18 mouse cellular contexts compared by ENCODE assay signal in genomic region chr1:191374993-191375643, GRCm38 (mm10). TPM values are rescaled to one million over a fixed set of nuclear protein-coding genes. Genes with fewer than 3 reads are reported as not detected.
DNase-seq lines count a peak whose midpoint lies in the region; ATAC-seq and TF ChIP-seq lines count a peak whose summit lies in the region.
"Had no signal": no experiment of that assay in that cellular context is flagged by ENCODE, and none has a peak within 500 bp of the region (broad histone marks: within the 10 kb centered on the region; RNA-seq: fewer than 3 reads in every experiment).

No protein-coding gene starts in this region.

- TF ChIP-seq CTCF in stomach, postnatal 0 days (IDR thresholded peaks at IDR 0.05; ENCODE audit: low read depth), result no peak
- no peak for TF ChIP-seq CTCF in liver, embryonic 14.5 days (IDR thresholded peaks at IDR 0.05; ENCODE audit: low read depth)

- no peaks in the 10 kb centered on the region for H3K27me3 ChIP-seq in stomach, embryonic 15.5 days (replicated peaks)
- no peaks in the 10 kb centered on the region for H3K27me3 ChIP-seq in stomach, postnatal 0 days (ENCODE audit: control insufficient read depth, insufficient read depth, low read length)
- no peaks in the 10 kb centered on the region for H3K27me3 ChIP-seq in liver, embryonic 14.5 days (ENCODE audit: control insufficient read depth, insufficient read depth, low read length)
- H3K27me3 ChIP-seq: embryonic facial prominence, embryonic 13.5 days; megakaryocyte, embryonic 14.5 days had no signal

- no peaks in the 10 kb centered on the region for H3K4me1 ChIP-seq in stomach, embryonic 15.5 days
- H3K4me1 ChIP-seq in stomach, postnatal 0 days (replicated peaks; ENCODE audit: control insufficient read depth, insufficient read depth), result no peaks in the 10 kb centered on the region
- H3K4me1 ChIP-seq in liver, embryonic 14.5 days (replicated peaks; ENCODE audit: control insufficient read depth in 2 of 2, insufficient read depth in 2 of 2, low read length in 1 of 2), result peaks cover 11 to 21% of the 10 kb centered on the region in 2 experiments
- H3K4me1 ChIP-seq: embryonic facial prominence, embryonic 13.5 days had no signal

- ATAC-seq in frontal cortex, adult (ENCODE audit: low TSS enrichment), result peak; percentile 31
- 0 out of 2 replicates have a peak, but pooled peaks have one; percentile 35 for ATAC-seq in stomach, embryonic 15.5 days (ENCODE audit: insufficient read depth, low FRiP score, low read depth)
- ATAC-seq in stomach, postnatal 0 days (ENCODE audit: low FRiP score, low TSS enrichment), result no peak
- peak; percentile 94 for ATAC-seq in liver, embryonic 14.5 days (ENCODE audit: insufficient read depth)
- no peak for ATAC-seq in inflammation-experienced regulatory T-cells, adult 6 months
- ATAC-seq: CD4-positive, CD25-positive, alpha-beta regulatory T cell, adult 4 months; hindbrain, postnatal 0 days; lung, postnatal 0 days had no signal

- no peak overlapping the region for H3K4me2 ChIP-seq in stomach, embryonic 15.5 days
- H3K4me2 ChIP-seq in stomach, postnatal 0 days (replicated peaks; ENCODE audit: low read depth), result no peak overlapping the region
- H3K4me2 ChIP-seq in liver, embryonic 14.5 days (ENCODE audit: low read depth), result peak overlapping the region; percentile 61
- H3K4me2 ChIP-seq: embryonic facial prominence, embryonic 13.5 days had no signal

- TF ChIP-seq EP300 in stomach, postnatal 0 days (optimal IDR thresholded peaks at IDR 0.05), result no peak
- 0 out of 2 replicates have a peak, but pooled peaks have one; percentile 37 for TF ChIP-seq EP300 in liver, embryonic 14.5 days (IDR thresholded peaks at IDR 0.05; ENCODE audit: low read depth)

- H3K9me3 ChIP-seq in stomach, embryonic 15.5 days, result no peaks in the 10 kb centered on the region
- no peaks in the 10 kb centered on the region for H3K9me3 ChIP-seq in stomach, postnatal 0 days (ENCODE audit: control insufficient read depth, low read length)
- no peaks in the 10 kb centered on the region for H3K9me3 ChIP-seq in liver, embryonic 14.5 days (ENCODE audit: control insufficient read depth, low read length)
- H3K9me3 ChIP-seq: embryonic facial prominence, embryonic 13.5 days; megakaryocyte, embryonic 14.5 days had no signal

- WGBS in stomach, embryonic 15.5 days, result 78% methylated on average over 10 of the region's 10 CpGs
- 86% methylated on average over 10 of the region's 10 CpGs for WGBS in stomach, postnatal 0 days
- WGBS in liver, embryonic 14.5 days (ENCODE audit: insufficient replicate concordance), result 27% methylated on average over 10 of the region's 10 CpGs

- peaks cover 7% of the 10 kb centered on the region; the same call in 1 of the 2 replicates for H3K36me3 ChIP-seq in stomach, embryonic 15.5 days
- H3K36me3 ChIP-seq in stomach, postnatal 0 days (ENCODE audit: control insufficient read depth, insufficient read depth, low read length), result peaks cover 5% of the 10 kb centered on the region
- H3K36me3 ChIP-seq in liver, embryonic 14.5 days (replicated peaks; ENCODE audit: control insufficient read depth, insufficient read depth, low read depth), result no peaks in the 10 kb centered on the region; the same call in 1 of the 2 replicates

- H3K27ac ChIP-seq in stomach, embryonic 15.5 days, result no peak overlapping the region
- no peak overlapping the region for H3K27ac ChIP-seq in stomach, postnatal 0 days (replicated peaks)
- peak overlapping the region; percentile 47 for H3K27ac ChIP-seq in liver, embryonic 14.5 days
- H3K27ac ChIP-seq: embryonic facial prominence, embryonic 13.5 days; hindbrain, postnatal 0 days had no signal

- DNase-seq in frontal cortex, postnatal 10 days (ENCODE audit: low spot score in 2 of 2), result no peak
- no peak for DNase-seq in stomach, postnatal 0 days (ENCODE audit: low spot score)
- peak in 2 of 3 experiments; percentile 53 to 55 for DNase-seq in liver, embryonic 14.5 days (ENCODE audit: low read depth in 3 of 3, low spot score in 3 of 3)
- no peak for DNase-seq in adrenal gland, postnatal 10 days
- DNase-seq in gastrocnemius, adult 18-20 months (ENCODE audit: low spot score), result no peak
- DNase-seq: adrenal gland, postnatal 25 days; cerebellum, adult 8-10 months; gastrocnemius, postnatal 25 days; kidney, adult 18-20 months; kidney, postnatal 14 days had no signal

- no peak overlapping the region for H3K9ac ChIP-seq in stomach, embryonic 15.5 days
- no peak overlapping the region for H3K9ac ChIP-seq in stomach, postnatal 0 days (ENCODE audit: low read length)
- no peak overlapping the region; the same call in 1 of the 2 replicates for H3K9ac ChIP-seq in liver, embryonic 14.5 days (replicated peaks)
- H3K9ac ChIP-seq: embryonic facial prominence, embryonic 13.5 days had no signal

- no peak overlapping the region for H3K4me3 ChIP-seq in stomach, embryonic 15.5 days (replicated peaks)
- H3K4me3 ChIP-seq in stomach, postnatal 0 days (ENCODE audit: low read depth, low read length), result no peak overlapping the region
- H3K4me3 ChIP-seq in liver, embryonic 14.5 days (ENCODE audit: insufficient read depth in 1 of 2, low read depth in 2 of 2, low read length in 2 of 2), result no peak overlapping the region
- H3K4me3 ChIP-seq: embryonic facial prominence, embryonic 13.5 days had no signal

RNA-seq across cellular contexts. Expression of gene Ppp2r5a, which starts 28.0 kb away (rescaled TPM):
- 29.6 and 29.8 TPM in 2 replicates for polyA plus RNA-seq in stomach, embryonic 15.5 days (2015; fragmentation: Nextera tagmentation; extraction: Ambion mirVana)
- 28.4 and 32.9 TPM in 2 replicates for polyA plus RNA-seq in stomach, postnatal 0 days (2015; fragmentation: Nextera tagmentation; extraction: Ambion mirVana)
- 16.4 and 23.8 TPM in 2 replicates for polyA plus RNA-seq in liver, embryonic 14.5 days (2012; rRNA removed)
- polyA plus RNA-seq in liver, embryonic 14.5 days (2014; fragmentation: Nextera tagmentation; extraction: Ambion mirVana), result 21.0 and 23.8 TPM in 2 replicates
- total RNA-seq in adrenal gland, postnatal 10 days (2021), result 100 to 1,000 TPM; 225 TPM
- total RNA-seq in gastrocnemius, adult 18-20 months (2021), result 10 to 100 TPM; 66.2 to 76.8 TPM
- polyA plus RNA-seq in inflammation-experienced regulatory T-cells, adult 6 months (2017; shearing (Covaris generic)), result 10 to 100 TPM; 33.7 to 66.6 (median 43.3) TPM

RNA-seq across cellular contexts. Expression of gene Tmem206, which starts 49.4 kb away (rescaled TPM):
- 20.0 and 20.8 TPM in 2 replicates for polyA plus RNA-seq in stomach, embryonic 15.5 days (2015; fragmentation: Nextera tagmentation; extraction: Ambion mirVana)
- 6.7 and 6.8 TPM in 2 replicates for polyA plus RNA-seq in stomach, postnatal 0 days (2015; fragmentation: Nextera tagmentation; extraction: Ambion mirVana)
- 3.7 and 4.1 TPM in 2 replicates for polyA plus RNA-seq in liver, embryonic 14.5 days (2012; rRNA removed)
- polyA plus RNA-seq in liver, embryonic 14.5 days (2014; fragmentation: Nextera tagmentation; extraction: Ambion mirVana), result 6.3 and 7.6 TPM in 2 replicates
- total RNA-seq in adrenal gland, postnatal 10 days (2021), result 1 to 10 TPM; 5.8 to 6.7 TPM
- total RNA-seq in gastrocnemius, adult 18-20 months (2021), result 1 to 10 TPM; 1.1 to 1.5 TPM
- polyA plus RNA-seq in inflammation-experienced regulatory T-cells, adult 6 months (2017; shearing (Covaris generic)), result 10 to 100 TPM; 15.5 to 29.6 (median 23.7) TPM

RNA-seq across cellular contexts. Expression of gene Nenf, which starts 57.1 kb away (rescaled TPM):
- 105 and 110 TPM in 2 replicates for polyA plus RNA-seq in stomach, embryonic 15.5 days (2015; fragmentation: Nextera tagmentation; extraction: Ambion mirVana)
- polyA plus RNA-seq in stomach, postnatal 0 days (2015; fragmentation: Nextera tagmentation; extraction: Ambion mirVana), result 117 and 120 TPM in 2 replicates
- polyA plus RNA-seq in liver, embryonic 14.5 days (2012; rRNA removed), result 26.5 and 29.4 TPM in 2 replicates
- 34.9 and 35.3 TPM in 2 replicates for polyA plus RNA-seq in liver, embryonic 14.5 days (2014; fragmentation: Nextera tagmentation; extraction: Ambion mirVana)
- 10 to 100 TPM; 97.5 to 97.6 TPM for total RNA-seq in adrenal gland, postnatal 10 days (2021)
- 10 to 100 TPM; 67.8 to 76.9 TPM for total RNA-seq in gastrocnemius, adult 18-20 months (2021)
- 1 to 10 TPM; 1.7 to 2.5 (median 1.8) TPM for polyA plus RNA-seq in inflammation-experienced regulatory T-cells, adult 6 months (2017; shearing (Covaris generic))

Comparison
In these comparisons a context has a peak if more than half of its experiments do, and no peak if none do; other contexts are left out.
1. ATAC-seq: peak in frontal cortex, adult (single experiment), stomach, embryonic 15.5 days (single experiment) and liver, embryonic 14.5 days (single experiment); none in stomach, postnatal 0 days (single experiment) and inflammation-experienced regulatory T-cells, adult 6 months (single experiment).
2. DNase-seq: peak in liver, embryonic 14.5 days (2 of 3); none in frontal cortex, postnatal 10 days (0 of 2), stomach, postnatal 0 days (single experiment), adrenal gland, postnatal 10 days (single experiment) and gastrocnemius, adult 18-20 months (single experiment).
3. RNA of gene Nenf, which starts 57.1 kb away (polyA plus RNA-seq): 117 to 120 TPM in stomach, postnatal 0 days, 105 to 110 TPM in stomach, embryonic 15.5 days and 26.5 to 35.3 TPM in liver, embryonic 14.5 days; 1.7 to 2.5 TPM in inflammation-experienced regulatory T-cells, adult 6 months; every median in the first group is over 4 times any median in the second.